Mouse (Mus musculus) spleen, adult 2 months (tissue): Measurements from ENCODE around the gene Fbxl5.

Experiments
- CTCF ChIP-seq: fragments of 200-500 bp; IDR thresholded peaks from 2 replicates; pipeline ENCODE4 v1.5.1; 2011; ENCODE audit warnings: mild to moderate bottlenecking, inconsistent platforms; ENCODE audit not compliant: insufficient read depth, insufficient read length, insufficient replicate concordance; ENCODE audit errors: extremely low read depth
- POLR2A ChIP-seq: fragments of 200-500 bp; IDR thresholded peaks from 2 replicates; pipeline ENCODE4 v1.6.1; 2011; ENCODE audit warnings: low read depth, low read length, inconsistent platforms

- no peak for TF ChIP-seq CTCF
- TF ChIP-seq POLR2A = no peak
Observed at GRCm38 (mm10) chr5:43810427-43811062, 10.9 kb downstream of the Fbxl5 start.
